Mouse (Mus musculus) cerebellum, adult 11-12 months (tissue): Measurements from ENCODE around the gene Bhlhe23.
A peak's percentile ranks its signal among the peaks of the same experiment; 100 is the strongest.

Experiments
- DNase-seq: peaks from one replicate; pipeline ENCODE4 v3.0.0; 2022

Gene Bhlhe23

DNA sequence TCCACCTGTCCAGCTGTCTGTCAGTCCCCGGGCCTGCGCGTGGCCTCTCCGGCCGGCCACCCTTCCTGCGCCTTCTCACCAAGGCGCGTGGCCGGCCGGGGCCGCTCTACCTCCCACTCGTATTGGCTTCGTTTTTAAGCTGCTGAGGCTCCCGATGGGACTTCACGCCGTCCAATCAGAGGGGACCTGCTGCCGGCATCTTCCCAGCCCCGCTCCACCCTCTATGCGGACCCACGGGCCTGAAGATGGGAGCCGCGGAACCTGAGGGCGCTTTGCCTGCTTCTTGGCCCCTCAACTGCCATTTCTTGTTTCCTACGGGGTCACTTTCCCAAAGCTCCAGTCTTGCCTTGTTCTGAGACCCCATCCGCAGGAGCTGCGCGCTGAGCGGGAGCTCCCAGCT is at the start of gene Bhlhe23:
TSS of gene Bhlhe23 (minus strand) at position 108 of the 400 bp plus-strand sequence.
- DNase-seq = no peak

- DNase-seq = peak; percentile 62
Measured at GRCm38 (mm10) chr2:180825147-180825941, 48.6 kb upstream of the Bhlhe23 start.

GRCm38 (mm10) chr2:180824724-180825123 is 48.0 kb upstream of the Bhlhe23 start:
- peak; percentile 78 for DNase-seq

- no peak for DNase-seq
Measured at GRCm38 (mm10) chr2:180824061-180824460, 47.4 kb upstream of the Bhlhe23 start.

DNA sequence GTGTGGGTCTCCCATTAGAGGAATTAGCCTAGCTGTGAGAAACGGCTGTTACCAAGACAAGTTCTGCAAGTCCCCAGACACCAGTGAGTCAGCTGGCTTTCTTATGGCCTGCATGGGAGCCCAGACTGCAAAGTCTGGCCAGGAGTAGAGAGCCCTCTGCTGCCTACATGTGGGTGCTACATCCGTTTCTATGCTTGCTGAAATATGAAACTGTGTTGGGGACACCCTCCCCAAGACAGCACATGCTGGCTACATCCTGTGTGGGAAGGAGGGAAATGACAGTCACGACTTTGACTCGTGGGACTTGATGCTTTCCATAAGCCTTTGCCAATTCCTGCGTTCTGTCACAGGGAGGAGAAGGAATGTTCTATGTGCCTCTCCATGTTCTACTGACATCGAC is 45.8 kb upstream of the Bhlhe23 start:
- peak; percentile 80 for DNase-seq

GRCm38 (mm10) chr2:180819504-180819903 is 42.8 kb upstream of the Bhlhe23 start:
- peak; percentile 65 for DNase-seq

DNA sequence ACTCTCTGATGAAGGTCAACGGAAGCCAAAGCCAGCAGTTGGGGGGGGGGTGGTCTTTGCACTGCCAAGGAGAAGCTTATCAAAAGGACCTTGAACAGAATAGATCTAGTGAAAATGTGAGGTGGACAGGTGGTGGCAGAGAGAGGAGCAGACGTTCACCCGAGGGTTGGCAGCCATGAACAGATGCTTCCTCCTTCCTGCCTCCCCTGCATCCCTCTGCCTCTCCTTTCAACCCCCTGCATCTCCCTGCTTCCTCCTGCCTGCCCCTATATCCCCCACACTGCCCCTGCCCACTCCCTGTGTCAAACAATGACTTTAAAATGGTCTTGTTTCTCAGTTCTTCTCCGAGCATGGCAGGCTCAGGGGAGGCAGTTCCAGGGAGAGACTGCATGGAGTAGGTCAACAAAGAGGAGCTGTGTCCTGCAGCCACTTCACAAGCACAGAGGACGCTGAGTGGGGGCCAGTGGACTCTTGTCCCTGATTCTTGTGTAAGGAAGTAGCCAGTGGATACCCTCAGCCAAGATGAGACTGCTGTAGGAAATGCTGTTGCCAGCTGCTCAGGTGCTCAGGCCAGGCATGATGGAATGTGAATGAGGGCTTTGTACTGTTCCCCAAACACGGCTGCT is 39.9 kb upstream of the Bhlhe23 start:
- DNase-seq = peak; percentile 71

GRCm38 (mm10) chr2:180813982-180814568 is 37.4 kb upstream of the Bhlhe23 start:
- DNase-seq = peak; percentile 93

GRCm38 (mm10) chr2:180811002-180811401 is 34.3 kb upstream of the Bhlhe23 start:
- no peak for DNase-seq

DNA sequence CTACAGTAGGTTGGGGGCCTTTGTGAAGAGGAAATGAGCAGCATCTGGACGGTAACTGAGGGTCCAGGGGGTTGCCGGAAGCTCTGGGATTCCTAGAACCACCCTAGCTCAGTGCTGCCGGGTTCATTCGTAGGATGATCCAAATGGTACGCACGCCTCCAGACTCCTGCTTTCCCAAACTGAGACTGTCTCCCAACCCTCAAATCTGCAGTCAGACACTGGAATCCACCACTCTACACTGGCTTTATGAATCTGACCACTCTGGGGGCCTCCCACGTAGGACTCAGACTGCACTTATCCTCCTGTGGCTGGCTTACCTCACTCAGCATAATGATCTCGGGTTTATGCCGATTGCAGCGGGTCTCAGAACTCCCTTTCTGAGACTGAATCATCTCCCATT is 32.8 kb upstream of the Bhlhe23 start:
- no peak for DNase-seq

- DNase-seq = peak; percentile 69
Measured at GRCm38 (mm10) chr2:180805966-180806365, 29.3 kb upstream of the Bhlhe23 start.

GRCm38 (mm10) chr2:180796008-180796407 is 19.3 kb upstream of the Bhlhe23 start:
- no peak for DNase-seq

DNA sequence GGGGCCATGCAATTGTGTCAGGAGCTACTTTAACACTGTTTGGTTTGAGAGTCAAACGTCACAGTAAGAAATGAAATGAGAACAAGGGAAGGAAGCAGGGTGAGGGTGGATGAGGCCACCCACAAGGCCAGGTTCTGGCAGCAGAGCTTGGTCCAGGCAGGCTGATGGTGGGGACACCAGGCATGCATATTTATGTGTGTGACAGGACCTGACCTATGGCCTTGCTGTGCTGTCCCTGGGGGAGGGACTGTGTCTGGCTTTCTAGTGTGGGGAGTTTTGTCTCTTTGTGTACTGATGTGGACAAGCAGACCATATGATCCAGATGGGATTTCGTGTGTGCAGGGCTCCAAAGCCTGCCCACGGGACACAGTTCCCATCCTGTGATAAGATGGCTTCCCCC is 18.9 kb upstream of the Bhlhe23 start:
- no peak for DNase-seq

DNA sequence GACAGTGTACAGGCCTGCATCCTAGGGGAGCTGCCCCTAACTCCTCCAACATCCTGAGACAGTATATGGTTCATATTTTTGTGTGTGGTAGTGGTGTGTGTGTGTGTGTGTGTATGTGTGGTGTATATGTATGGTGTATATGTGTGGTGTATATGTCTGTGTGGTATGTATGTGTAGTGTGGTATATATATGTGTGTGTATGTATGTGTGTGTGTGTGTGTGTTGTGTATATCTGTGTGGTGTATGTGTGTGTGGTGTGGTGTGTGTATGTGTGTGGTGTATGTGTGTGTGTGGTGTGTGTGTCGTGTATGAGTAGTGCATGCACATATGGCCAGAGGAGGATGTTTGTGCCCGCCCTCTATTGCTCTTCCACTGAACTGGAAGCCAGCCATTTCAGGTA is 17.7 kb upstream of the Bhlhe23 start:
- DNase-seq = no peak

- peak; percentile 70 for DNase-seq
Measured at GRCm38 (mm10) chr2:180791674-180792073, 15.0 kb upstream of the Bhlhe23 start.

- peak; percentile 84 for DNase-seq
Measured at GRCm38 (mm10) chr2:180788843-180789242, 12.1 kb upstream of the Bhlhe23 start.

DNA sequence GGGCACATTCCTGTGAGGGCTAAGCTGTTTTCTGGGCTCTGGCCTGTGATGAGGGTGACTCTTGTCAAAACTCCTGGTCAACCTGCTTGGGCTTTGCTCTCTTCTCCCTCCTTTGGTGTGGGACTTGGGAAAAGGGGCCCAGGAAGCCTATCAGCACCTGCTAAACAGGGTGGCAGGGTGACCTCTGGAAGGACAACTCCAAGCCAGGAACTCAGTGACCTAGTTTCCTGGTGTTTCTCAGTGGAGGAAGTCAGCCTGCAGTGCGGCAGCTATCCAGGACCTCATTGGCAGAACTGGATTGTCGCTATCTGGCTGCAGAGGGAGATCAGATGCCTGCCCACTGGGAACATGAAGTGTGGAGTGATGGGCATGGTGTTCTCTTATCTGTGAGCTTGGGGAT is 11.7 kb upstream of the Bhlhe23 start:
- peak; percentile 76 for DNase-seq

GRCm38 (mm10) chr2:180787566-180788232 is 11.0 kb upstream of the Bhlhe23 start:
- no peak for DNase-seq

DNA sequence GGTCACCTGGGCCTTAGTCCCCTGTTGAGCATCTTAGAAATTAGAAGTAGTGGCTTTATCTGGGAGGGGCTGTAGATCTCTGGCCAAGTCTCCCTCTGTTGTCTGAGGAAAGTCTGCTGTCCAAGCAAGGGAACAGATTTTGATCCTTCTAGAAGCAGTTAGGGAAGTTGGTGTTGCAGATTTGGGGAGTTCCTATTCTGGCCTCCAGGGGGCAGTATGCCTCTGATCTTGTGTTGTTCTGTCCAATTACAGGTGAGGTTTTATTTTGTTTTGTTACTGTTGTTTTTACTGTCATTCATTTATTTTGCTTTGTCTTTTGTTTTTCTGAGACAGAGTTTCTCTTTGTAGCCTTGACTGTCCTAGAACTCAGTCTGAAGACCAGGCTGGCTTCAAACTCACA is 10.0 kb upstream of the Bhlhe23 start:
- no peak for DNase-seq

- DNase-seq = no peak
Measured at GRCm38 (mm10) chr2:180780282-180780681, 3.6 kb upstream of the Bhlhe23 start.

DNA sequence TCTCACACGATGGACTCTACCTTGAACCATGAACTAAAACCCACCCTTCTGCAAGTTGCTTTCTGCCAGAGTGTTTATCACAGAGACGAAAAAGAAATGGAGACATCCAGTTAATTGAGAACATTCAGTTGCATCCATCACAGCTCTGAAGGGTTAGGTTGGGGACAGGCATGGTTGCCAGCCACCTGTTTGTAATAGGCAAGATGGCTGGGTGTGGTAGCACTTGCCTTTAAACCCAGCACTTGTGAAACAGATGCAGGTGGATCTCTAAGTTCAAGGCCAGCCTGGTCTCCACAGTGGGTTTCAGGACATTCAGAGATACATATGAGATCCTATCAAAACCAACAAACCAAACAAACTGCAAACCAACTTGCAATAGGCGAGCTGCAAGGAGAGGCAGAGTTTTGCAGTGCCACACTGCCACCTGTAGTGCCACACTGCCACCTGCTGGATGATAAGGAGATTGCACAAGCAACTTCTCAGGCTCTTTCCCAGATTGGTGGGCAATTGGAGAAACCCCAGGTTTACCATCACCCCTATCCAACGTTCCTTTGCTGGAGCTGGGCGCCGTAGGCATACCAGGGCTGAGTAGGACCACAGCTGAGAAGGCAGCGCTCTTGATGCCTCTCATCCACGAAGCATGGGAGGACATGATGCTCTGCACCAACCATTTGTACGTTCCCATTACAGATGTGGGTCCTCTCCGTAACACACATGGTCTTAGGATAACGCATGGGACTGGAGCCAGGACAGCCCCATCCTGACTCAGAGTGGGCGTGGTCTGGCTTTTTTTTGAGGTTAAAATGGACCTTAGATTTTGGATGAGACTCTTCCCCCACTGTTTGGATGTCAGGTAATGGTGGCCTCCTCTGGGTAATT is 2.8 kb upstream of the Bhlhe23 start:
- no peak for DNase-seq

DNA sequence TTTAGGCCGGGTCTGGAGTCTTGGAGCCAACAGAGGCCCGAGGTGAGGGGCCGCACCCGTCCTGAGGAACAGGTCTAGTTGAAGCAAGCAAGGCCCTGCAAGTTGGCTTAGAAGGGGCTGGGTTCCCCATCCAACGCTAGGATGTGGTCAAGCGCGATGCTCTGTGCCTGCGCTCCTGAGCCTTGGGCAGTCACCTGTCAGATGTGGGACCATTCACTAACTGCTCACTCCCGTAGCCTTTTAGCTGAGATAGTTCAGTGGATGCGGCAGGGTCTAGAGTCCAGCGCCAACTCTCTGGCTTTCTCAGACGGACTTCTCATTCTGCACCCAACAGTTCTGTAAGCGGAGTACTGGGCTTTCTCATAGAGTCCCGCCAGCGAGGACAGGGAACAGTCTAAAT is 1.1 kb downstream of the Bhlhe23 start:
- DNase-seq = no peak

DNA sequence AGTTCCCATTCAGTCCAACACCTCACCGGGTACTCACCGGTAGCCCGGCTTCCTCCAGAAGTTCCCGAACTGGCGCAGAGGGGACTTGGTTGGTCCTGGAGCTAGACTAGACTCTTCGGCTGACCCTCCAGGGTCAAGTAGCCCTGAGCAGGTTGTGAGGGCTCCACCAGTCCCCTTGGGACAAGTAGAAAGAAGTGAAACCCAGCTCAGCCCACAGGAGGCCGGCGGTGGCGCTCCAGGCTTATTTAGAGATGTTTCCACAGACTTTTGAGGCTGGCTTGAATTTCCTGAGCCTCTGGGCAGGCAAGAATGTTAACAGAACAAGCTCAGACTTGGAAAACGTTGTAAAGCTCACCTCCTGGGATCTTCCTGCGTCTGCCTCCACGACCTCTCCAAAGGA is 1.5 kb downstream of the Bhlhe23 start:
- DNase-seq = no peak
